Mouse (Mus musculus) embryonic facial prominence, embryonic 12.5 days (tissue): ENCODE data around the gene Myo1e. TPM values are rescaled to one million over a fixed set of nuclear protein-coding genes. Genes with fewer than 3 reads are reported as not detected.

ENCODE experiments used
- ATAC-seq: fragments of 200-750 bp; cut with Nextera tagmentation; 2 replicates; pipeline ENCODE4 v1.8.0; 2017; ENCODE audit not compliant: insufficient number of reproducible peaks, insufficient read depth, low FRiP score, low TSS enrichment
- H3K27ac ChIP-seq: fragments of 300-500 bp; sonication (generic); 2 replicates; pipeline ENCODE4 v1.5.1; 2016; ENCODE audit warnings: mild to moderate bottlenecking
- H3K27me3 ChIP-seq: fragments of 300-500 bp; sonication (generic); 2 replicates; pipeline ENCODE4 v1.6.1; 2016; ENCODE audit warnings: mild to moderate bottlenecking, moderate library complexity
- H3K36me3 ChIP-seq: fragments of 300-500 bp; sonication (generic); 2 replicates; pipeline ENCODE4 v1.6.1; 2016; ENCODE audit warnings: mild to moderate bottlenecking
- H3K4me1 ChIP-seq: fragments of 300-500 bp; sonication (generic); 2 replicates; pipeline ENCODE4 v1.6.1; 2016
- H3K4me2 ChIP-seq: fragments of 300-500 bp; sonication (generic); replicated peaks from 2 replicates; pipeline ENCODE4 v1.6.1; 2016; ENCODE audit warnings: mild to moderate bottlenecking, moderate library complexity
- H3K4me3 ChIP-seq: fragments of 300-500 bp; sonication (generic); 2 replicates; pipeline ENCODE4 v1.5.1; 2016; ENCODE audit warnings: mild to moderate bottlenecking
- H3K9ac ChIP-seq: fragments of 300-500 bp; sonication (generic); 2 replicates; pipeline ENCODE4 v1.6.1; 2016; ENCODE audit warnings: mild to moderate bottlenecking, moderate library complexity
- H3K9me3 ChIP-seq: fragments of 300-500 bp; sonication (generic); 2 replicates; pipeline ENCODE4 v1.6.1; 2016; ENCODE audit warnings: mild to moderate bottlenecking, moderate library complexity
- WGBS: fragments of 180-500 bp; shearing (Covaris S2); methylation state at CpG from one replicate; pipeline ENCODE4 v1.1.7; 2016; 5-methylcytosine and 5-hydroxymethylcytosine counted together
- polyA plus RNA-seq: library from polyadenylated mRNA; unstranded; fragments of >200 nt; fragmentation: Nextera tagmentation; extraction: Ambion mirVana; gene quantifications from 2 replicates; pipeline ENCODE4 v1.2.1, GENCODE M21; 2016

The Myo1e gene
- polyA plus RNA-seq: 19.6 and 21.0 TPM in 2 replicates

DNA sequence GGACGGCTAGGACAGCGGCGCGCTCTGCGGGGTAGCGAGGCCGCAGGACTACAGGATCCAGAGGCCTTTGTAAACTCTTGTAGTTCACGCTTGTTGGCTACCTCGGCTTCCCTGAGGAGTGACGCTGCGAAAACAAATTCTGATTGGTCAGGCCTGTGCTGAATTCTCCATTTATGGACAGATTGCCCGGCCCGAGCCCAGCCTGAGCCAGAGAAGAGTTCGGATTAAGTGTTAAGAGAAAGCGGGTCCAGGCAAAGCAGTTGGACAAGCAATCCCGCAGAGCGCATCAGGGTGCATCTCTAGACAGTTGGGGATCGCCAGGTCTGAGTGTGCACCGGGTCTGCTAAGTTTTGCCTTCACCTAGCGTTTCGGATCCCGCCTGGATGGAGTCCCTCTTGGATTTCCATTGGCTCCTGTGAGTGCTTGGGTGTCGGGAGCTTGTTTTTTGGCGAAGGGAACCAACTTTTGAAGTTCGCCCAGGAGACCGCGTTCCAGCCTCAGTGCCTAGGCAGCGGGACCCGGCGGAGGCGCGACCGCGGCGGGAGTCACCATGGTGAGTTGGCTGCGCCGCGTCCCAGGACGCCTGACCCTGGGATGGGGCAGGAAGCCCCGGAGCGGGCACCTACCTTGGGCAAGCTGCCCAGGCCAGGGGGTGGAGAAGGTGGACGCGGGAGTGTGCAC, at the start of gene Myo1e:
Myo1e (plus strand) TSS at position 200 of the 681 bp plus-strand sequence.
- H3K27me3 ChIP-seq: no peaks in the 10 kb centered on the region
- H3K4me3 ChIP-seq: peak within 1 kb of the TSS; percentile 78
- H3K4me2 ChIP-seq: peak within 1 kb of the TSS; percentile 95
- H3K4me1 ChIP-seq: no peaks in the 10 kb centered on the region; the same call in 1 of the 2 replicates
- under 1% methylated on average over 43 of the region's 43 CpGs for WGBS
- peak within 1 kb of the TSS; percentile 88 for H3K27ac ChIP-seq
- H3K36me3 ChIP-seq: no peaks in the 10 kb centered on the region
- peak within 1 kb of the TSS; percentile 83 for H3K9ac ChIP-seq
- peaks cover 6% of the 10 kb centered on the region; the same call in 1 of the 2 replicates for H3K9me3 ChIP-seq
- peak; percentile 91 for ATAC-seq

DNA sequence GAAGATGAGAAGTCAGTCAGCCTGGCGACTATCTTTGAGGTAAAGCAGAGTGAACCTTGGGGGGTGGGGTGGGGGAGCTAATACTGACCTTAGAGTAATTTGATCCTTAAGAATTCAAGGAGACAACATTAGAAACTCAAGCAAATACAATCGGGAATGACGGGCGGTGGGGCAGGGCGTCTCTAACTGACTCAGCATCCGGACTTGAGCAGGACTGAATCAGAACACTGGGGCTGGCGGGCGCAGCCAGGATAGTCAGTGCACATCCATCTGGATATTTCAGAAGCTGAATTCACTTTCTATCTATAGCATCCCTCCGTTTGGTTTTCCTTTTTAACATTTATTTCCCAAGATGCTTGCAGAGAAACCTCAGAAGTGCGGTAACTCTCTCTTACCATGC, 47.1 kb upstream of the Myo1e start:
- Histone ChIP-seq H3K4me2 (no peak overlapping the region), H3K4me1 (no peaks in the 10 kb centered on the region), H3K27ac (no peak overlapping the region), H3K27me3 (no peaks in the 10 kb centered on the region), H3K9me3 (no peaks in the 10 kb centered on the region), H3K9ac (no peak overlapping the region), H3K4me3 (no peak overlapping the region), H3K36me3 (no peaks in the 10 kb centered on the region)
- ATAC-seq: no peak
- WGBS: 69% methylated on average over 10 of the region's 10 CpGs

DNA sequence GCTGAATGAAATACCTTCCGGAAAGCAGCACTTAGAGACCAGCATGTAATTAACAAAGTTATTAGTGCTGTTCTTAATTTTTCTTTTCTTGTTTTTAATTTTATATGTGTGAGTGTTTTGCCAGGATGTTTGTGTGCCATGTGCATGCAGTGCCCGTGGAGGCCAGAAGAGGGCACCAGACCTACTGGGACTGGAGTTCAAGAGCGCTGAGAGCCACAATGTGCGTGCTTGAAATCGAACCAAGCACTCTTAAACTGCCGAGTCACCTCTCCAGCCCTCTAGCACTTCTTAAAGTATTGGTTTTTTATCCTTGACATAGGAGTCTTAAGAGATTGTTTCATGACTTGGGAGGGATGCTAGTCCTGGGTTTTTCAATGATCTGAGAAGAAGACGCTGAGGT, 38.2 kb upstream of the Myo1e start:
- ATAC-seq: no peak
- Histone ChIP-seq H3K9me3 (no peaks in the 10 kb centered on the region), H3K27me3 (no peaks in the 10 kb centered on the region), H3K4me2 (no peak overlapping the region), H3K27ac (no peak overlapping the region), H3K4me1 (peaks cover under 1% of the 10 kb centered on the region; the same call in 1 of the 2 replicates), H3K36me3 (no peaks in the 10 kb centered on the region), H3K9ac (no peak overlapping the region), H3K4me3 (no peak overlapping the region)
- WGBS: 86% methylated on average over 7 of the region's 7 CpGs

- no peak overlapping the region for H3K4me3 ChIP-seq
- no peak for ATAC-seq
- H3K27ac ChIP-seq: no peak overlapping the region
- peaks cover 11% of the 10 kb centered on the region for H3K4me1 ChIP-seq
- H3K36me3 ChIP-seq: no peaks in the 10 kb centered on the region
- no peak overlapping the region for H3K9ac ChIP-seq
- H3K4me2 ChIP-seq: no peak overlapping the region
- H3K27me3 ChIP-seq: no peaks in the 10 kb centered on the region
- H3K9me3 ChIP-seq: no peaks in the 10 kb centered on the region
- WGBS: 50% methylated on average over 4 of the region's 4 CpGs
Measured at GRCm38 (mm10) chr9:70174291-70174848, 32.8 kb upstream of the Myo1e start.

DNA sequence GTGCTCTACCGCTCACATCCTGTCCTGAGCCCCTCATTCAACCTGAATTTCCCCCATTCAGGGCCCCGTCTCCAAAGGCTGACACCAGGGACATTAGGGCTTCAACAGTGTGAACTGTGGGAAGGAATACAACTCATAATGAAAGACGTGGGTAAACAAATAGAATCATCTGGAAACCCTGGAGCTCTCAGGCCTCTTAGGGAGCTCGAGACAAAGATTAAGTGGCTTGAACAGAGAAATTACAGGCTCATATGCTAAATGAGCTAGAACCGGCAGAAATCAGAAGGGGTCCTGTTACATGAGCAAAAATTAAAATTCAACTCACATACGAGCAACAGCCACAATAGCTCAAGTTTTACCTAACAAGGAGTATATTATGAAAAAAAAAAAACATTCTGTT, 32.3 kb upstream of the Myo1e start:
- WGBS: 31% methylated on average over 6 of the region's 6 CpGs
- no peak overlapping the region for H3K4me3 ChIP-seq
- H3K36me3 ChIP-seq: no peaks in the 10 kb centered on the region
- no peak for ATAC-seq
- no peaks in the 10 kb centered on the region for H3K27me3 ChIP-seq
- H3K4me2 ChIP-seq: no peak overlapping the region
- H3K27ac ChIP-seq: no peak overlapping the region
- H3K9me3 ChIP-seq: no peaks in the 10 kb centered on the region
- H3K4me1 ChIP-seq: peaks cover 11% of the 10 kb centered on the region
- H3K9ac ChIP-seq: no peak overlapping the region

DNA sequence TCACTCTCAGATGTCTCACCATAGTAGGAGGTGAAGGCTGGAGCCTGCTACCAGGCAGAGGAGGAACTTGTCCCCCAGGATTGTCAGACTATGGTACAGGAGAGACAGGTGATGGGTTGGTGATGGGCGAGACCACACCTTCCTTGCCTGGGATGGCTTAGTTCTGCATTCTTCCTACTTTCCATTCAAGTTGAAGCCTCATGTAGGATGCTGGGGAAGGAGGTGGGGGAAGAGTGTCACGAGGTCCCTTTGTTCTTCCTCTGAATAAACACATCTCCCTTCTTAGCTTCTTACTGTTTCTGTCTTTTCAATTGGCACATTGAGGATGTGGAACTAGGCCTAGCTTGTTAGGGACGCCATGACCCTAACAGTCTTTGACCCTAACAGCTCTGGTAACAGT, 30.9 kb upstream of the Myo1e start:
- no peak overlapping the region for H3K9ac ChIP-seq
- 76% methylated on average over 3 of the region's 3 CpGs for WGBS
- ATAC-seq: no peak

DNA sequence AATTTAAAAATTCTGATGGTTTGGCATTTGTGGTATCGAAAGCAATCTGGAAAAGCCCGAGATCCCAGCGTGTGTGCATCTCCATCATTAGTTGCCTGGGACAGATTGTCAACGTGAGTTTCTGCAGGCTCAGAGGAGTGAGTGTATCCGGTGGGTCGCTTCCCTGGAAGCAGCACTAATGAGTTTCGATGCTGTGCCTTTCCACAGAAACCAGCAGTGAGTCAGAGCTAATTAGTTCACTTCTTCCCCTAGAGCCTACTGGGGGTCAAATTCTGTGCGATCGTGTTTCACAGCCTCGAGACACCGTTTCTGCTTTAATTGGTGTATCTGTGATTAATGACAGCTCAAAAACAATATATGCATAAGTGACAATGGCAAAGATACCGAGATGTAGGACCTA, 25.4 kb upstream of the Myo1e start:
- H3K4me2 ChIP-seq: no peak overlapping the region
- no peak overlapping the region for H3K9ac ChIP-seq
- no peaks in the 10 kb centered on the region for H3K4me1 ChIP-seq
- no peak overlapping the region for H3K27ac ChIP-seq
- H3K9me3 ChIP-seq: no peaks in the 10 kb centered on the region
- H3K27me3 ChIP-seq: no peaks in the 10 kb centered on the region
- 45% methylated on average over 12 of the region's 12 CpGs for WGBS
- ATAC-seq: no peak
- no peaks in the 10 kb centered on the region for H3K36me3 ChIP-seq
- no peak overlapping the region for H3K4me3 ChIP-seq

More for the DNA sequence above, 30.9 kb upstream of the Myo1e start:
- peaks cover 11% of the 10 kb centered on the region for H3K4me1 ChIP-seq
- no peak overlapping the region for H3K4me3 ChIP-seq
- H3K9me3 ChIP-seq: no peaks in the 10 kb centered on the region
- no peak overlapping the region for H3K27ac ChIP-seq
- H3K27me3 ChIP-seq: no peaks in the 10 kb centered on the region
- no peak overlapping the region for H3K4me2 ChIP-seq
- no peaks in the 10 kb centered on the region for H3K36me3 ChIP-seq

- no peak overlapping the region for H3K27ac ChIP-seq
- 35% methylated on average over 7 of the region's 7 CpGs for WGBS
- ATAC-seq: no peak
Measured at GRCm38 (mm10) chr9:70182639-70183038, 24.5 kb upstream of the Myo1e start.

DNA sequence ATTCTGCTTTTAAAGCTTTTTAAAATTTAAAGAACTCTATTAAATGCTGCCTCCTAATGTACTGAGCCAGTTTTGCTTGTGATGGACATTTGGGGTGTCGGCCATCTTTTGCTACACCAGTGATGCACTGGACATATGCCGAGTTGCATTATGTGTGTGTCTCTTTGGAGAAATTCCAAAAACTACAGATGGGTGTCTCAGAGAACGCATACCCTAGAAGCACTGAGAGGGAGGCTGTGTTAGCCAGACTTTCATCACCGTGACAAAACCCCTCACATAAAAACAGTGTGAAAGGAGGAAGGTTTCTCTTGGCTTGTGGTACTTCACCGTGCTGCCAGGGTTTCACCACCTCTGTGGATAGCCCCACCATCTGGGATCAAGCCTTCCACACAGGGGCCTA, 14.8 kb upstream of the Myo1e start:
- Histone ChIP-seq H3K36me3 (no peaks in the 10 kb centered on the region), H3K27me3 (no peaks in the 10 kb centered on the region), H3K9me3 (no peaks in the 10 kb centered on the region), H3K9ac (no peak overlapping the region), H3K4me3 (no peak overlapping the region), H3K27ac (no peak overlapping the region), H3K4me1 (no peaks in the 10 kb centered on the region), H3K4me2 (no peak overlapping the region)
- no peak for ATAC-seq
- WGBS: 89% methylated on average over 5 of the region's 5 CpGs

More at GRCm38 (mm10) chr9:70182639-70183038, 24.5 kb upstream of the Myo1e start:
- H3K4me3 ChIP-seq: no peak overlapping the region
- H3K27me3 ChIP-seq: no peaks in the 10 kb centered on the region
- H3K36me3 ChIP-seq: no peaks in the 10 kb centered on the region
- no peaks in the 10 kb centered on the region for H3K9me3 ChIP-seq
- H3K4me1 ChIP-seq: no peaks in the 10 kb centered on the region
- no peak overlapping the region for H3K4me2 ChIP-seq
- no peak overlapping the region for H3K9ac ChIP-seq

- 88% methylated on average over 11 of the region's 11 CpGs for WGBS
- no peaks in the 10 kb centered on the region for H3K27me3 ChIP-seq
Measured at GRCm38 (mm10) chr9:70194622-70195021, 12.5 kb upstream of the Myo1e start.

GRCm38 (mm10) chr9:70196956-70197659, 10.0 kb upstream of the Myo1e start:
- no peak for ATAC-seq
- no peak overlapping the region for H3K4me2 ChIP-seq
- no peaks in the 10 kb centered on the region for H3K27me3 ChIP-seq
- no peaks in the 10 kb centered on the region for H3K9me3 ChIP-seq
- H3K4me1 ChIP-seq: no peaks in the 10 kb centered on the region
- no peaks in the 10 kb centered on the region for H3K36me3 ChIP-seq
- WGBS: 83% methylated on average over 15 of the region's 15 CpGs
- no peak overlapping the region for H3K9ac ChIP-seq
- H3K27ac ChIP-seq: no peak overlapping the region
- no peak overlapping the region for H3K4me3 ChIP-seq

More at GRCm38 (mm10) chr9:70194622-70195021, 12.5 kb upstream of the Myo1e start:
- H3K27ac ChIP-seq: no peak overlapping the region
- H3K4me1 ChIP-seq: no peaks in the 10 kb centered on the region
- no peak overlapping the region for H3K9ac ChIP-seq
- H3K4me2 ChIP-seq: no peak overlapping the region
- no peaks in the 10 kb centered on the region for H3K9me3 ChIP-seq
- no peak for ATAC-seq
- H3K36me3 ChIP-seq: no peaks in the 10 kb centered on the region
- H3K4me3 ChIP-seq: no peak overlapping the region

GRCm38 (mm10) chr9:70197992-70198391, 9.2 kb upstream of the Myo1e start:
- H3K9ac ChIP-seq: no peak overlapping the region
- 85% methylated on average over 8 of the region's 8 CpGs for WGBS
- no peaks in the 10 kb centered on the region for H3K27me3 ChIP-seq
- no peak overlapping the region for H3K4me3 ChIP-seq
- no peak overlapping the region for H3K27ac ChIP-seq
- H3K36me3 ChIP-seq: no peaks in the 10 kb centered on the region
- no peak overlapping the region for H3K4me2 ChIP-seq
- ATAC-seq: no peak
- H3K9me3 ChIP-seq: 0 out of 2 replicates have a peak, but pooled peaks cover 3% of the 10 kb centered on the region
- no peaks in the 10 kb centered on the region for H3K4me1 ChIP-seq
